ENCODE assay signal across 16 mouse cellular contexts in genomic region chr15:26730760-26731159, GRCm38 (mm10).
DNase-seq lines count a peak whose midpoint lies in the region; ATAC-seq and TF ChIP-seq lines count a peak whose summit lies in the region.
"Had no signal": no experiment of that assay in that cellular context is flagged by ENCODE, and none has a peak within 500 bp of the region (broad histone marks: within the 10 kb centered on the region; RNA-seq: fewer than 3 reads in every experiment).

No protein-coding gene starts in this region.

- no peak overlapping the region for H3K4me3 ChIP-seq in left cerebral cortex, adult 2 months
- H3K4me3 ChIP-seq: limb, embryonic 13.5 days; midbrain, embryonic 12.5 days; neural tube, embryonic 13.5 days had no signal

- ATAC-seq in frontal cortex, adult (ENCODE audit: low TSS enrichment) = peak; percentile 88

- H3K27ac ChIP-seq in left cerebral cortex, adult 2 months = peak overlapping the region; percentile 55; the same call in 1 of the 2 replicates
- H3K27ac ChIP-seq: limb, embryonic 13.5 days; liver, embryonic 14.5 days; midbrain, embryonic 12.5 days; neural tube, embryonic 13.5 days had no signal

- DNase-seq in frontal cortex, postnatal 10 days (ENCODE audit: low spot score in 2 of 2) = no peak
- DNase-seq in left cerebral cortex, adult 18-20 months (ENCODE audit: low spot score in 2 of 2) = peak; percentile 52 to 54
- DNase-seq in left cerebral cortex, postnatal 10 days (ENCODE audit: extremely low spot score in 1 of 2, low spot score in 2 of 2) = no peak
- peak in 1 of 2 experiments; percentile 42 for DNase-seq in left cerebral cortex, adult 2 months (ENCODE audit: extremely low spot score in 1 of 2, low spot score in 2 of 2)
- DNase-seq in telencephalon, adult 2 months (ENCODE audit: low read depth, low spot score) = peak; percentile 58
- no peak for DNase-seq in ovary, adult 18-20 months (ENCODE audit: low spot score)
- DNase-seq: heart, adult 11 months; kidney, adult 9 months; kidney, postnatal 4 days; spleen, adult 18-20 months; thymus, adult 2 months had no signal

- intact Hi-C loops in left cerebral cortex, postnatal 10 days (cut with DNase I) = no loop called here
- intact Hi-C loops in left cerebral cortex, adult 2 months (cut with DNase I) = loop anchor here (2.0 kb wide), 1 partner anchor 312 kb away; no protein-coding TSS in a partner anchor

- TF ChIP-seq CTCF in left cerebral cortex, adult 2 months (IDR thresholded peaks at IDR 0.05) = no peak

Comparison
In these comparisons a context has a peak if more than half of its experiments do, and no peak if none do; other contexts are left out.
1. DNase-seq: peak in left cerebral cortex, adult 18-20 months (2 of 2) and telencephalon, adult 2 months (single experiment); none in frontal cortex, postnatal 10 days (0 of 2), left cerebral cortex, postnatal 10 days (0 of 2) and ovary, adult 18-20 months (single experiment).